ENCODE assay signal across 8 mouse cellular contexts in genomic region chr11:49846401-49847070, GRCm38 (mm10). TPM values are rescaled to one million over a fixed set of nuclear protein-coding genes. Genes with fewer than 3 reads are reported as not detected.
DNase-seq lines count a peak whose midpoint lies in the region; ATAC-seq and TF ChIP-seq lines count a peak whose summit lies in the region.

TSS of gene Mapk9 (plus strand) at chr11:49846751.

- H3K9me3 ChIP-seq in ES-E14 (ENCODE audit: control insufficient read depth, insufficient read depth, low read depth, low read length), result no peaks in the 10 kb centered on the region
- H3K9me3 ChIP-seq in forebrain, embryonic 15.5 days, result no peaks in the 10 kb centered on the region

- H3K27ac ChIP-seq in ES-E14 (ENCODE audit: insufficient read depth, low read depth, low read length, poor library complexity, severe bottlenecking), result no peak within 1 kb of the TSS
- H3K27ac ChIP-seq in forebrain, embryonic 15.5 days (replicated peaks), result peak within 1 kb of the TSS; percentile 84

- H3K27me3 ChIP-seq in forebrain, embryonic 15.5 days, result no peaks in the 10 kb centered on the region

- no peaks in the 10 kb centered on the region for H3K36me3 ChIP-seq in ES-E14 (ENCODE audit: control insufficient read depth, insufficient read depth, low read length, poor library complexity, severe bottlenecking)
- H3K36me3 ChIP-seq in forebrain, embryonic 15.5 days, result peaks cover 9% of the 10 kb centered on the region; the same call in 1 of the 2 replicates

- peak within 1 kb of the TSS; percentile 82 to 90 for H3K4me3 ChIP-seq in ES-E14 (ENCODE audit: insufficient read depth in 1 of 2, low read depth in 1 of 2, low read length in 2 of 2, poor library complexity in 1 of 2, severe bottlenecking in 1 of 2)
- peak within 1 kb of the TSS; percentile 94 for H3K4me3 ChIP-seq in forebrain, embryonic 15.5 days
- H3K4me3 ChIP-seq in lung, adult 2 months (replicated peaks; ENCODE audit: extremely low read depth, low read depth, low read length), result peak within 1 kb of the TSS; percentile 81

- peak within 1 kb of the TSS; percentile 62 for H3K4me2 ChIP-seq in forebrain, embryonic 15.5 days (replicated peaks)

- H3K9ac ChIP-seq in ES-E14 (ENCODE audit: insufficient read depth, low read depth, low read length, poor library complexity, severe bottlenecking), result peak within 1 kb of the TSS; percentile 84
- H3K9ac ChIP-seq in forebrain, embryonic 15.5 days (replicated peaks), result peak within 1 kb of the TSS; percentile 93

- peak; percentile 58 for TF ChIP-seq CTCF in lung, adult 2 months (IDR thresholded peaks at IDR 0.05; ENCODE audit: insufficient read depth, low read length)

- in situ Hi-C loops in ES-E14 (cut with MboI; ENCODE audit: low sequenced_read_pairs in 2 of 2, unreplicated experiment in 2 of 2), result no loop called here

- intact Hi-C loops in heart, postnatal 25 days (cut with DNase I), result loop anchor here (5.0 kb wide), 2 partner anchors 54 to 194 kb away; partner anchors contain the start of gene Gfpt2

- peak; percentile 98 for DNase-seq in ES-E14 (ENCODE audit: low read depth, low spot score)
- DNase-seq in cerebellum, adult 11-12 months, result peak; percentile 97
- DNase-seq in heart, postnatal 25 days (ENCODE audit: low spot score), result peak; percentile 95
- peak; percentile 97 to 99 for DNase-seq in layer of hippocampus, adult 18-20 months (ENCODE audit: low spot score in 2 of 2)
- DNase-seq in lung, adult 2 months, result peak; percentile 97
- DNase-seq in thymus, adult 18-20 months, result peak; percentile 95 to 96

- ATAC-seq in forebrain, embryonic 15.5 days (replicated peaks), result peak; percentile 98
- ATAC-seq in neutrophil, adult 5-6 weeks (ENCODE audit: extremely low read depth, insufficient number of reproducible peaks, low FRiP score, poor library complexity, severe bottlenecking), result peak; percentile 94

- under 1% methylated on average over 44 of the region's 68 CpGs for WGBS in forebrain, embryonic 15.5 days
- WGBS in lung, adult 2 months, result 1% methylated on average over 68 of the region's 68 CpGs

- TF ChIP-seq POLR2A in lung, adult 2 months (IDR thresholded peaks at IDR 0.05; ENCODE audit: borderline replicate concordance, extremely low read depth, low read depth, low read length), result peak; percentile 33; the same call in 1 of the 2 replicates

- peaks cover 5 to 10% of the 10 kb centered on the region in 2 experiments; a peak in 3 of 4 replicates for H3K4me1 ChIP-seq in ES-E14 (ENCODE audit: control insufficient read depth in 2 of 2, insufficient read depth in 2 of 2, low read length in 2 of 2, poor library complexity in 1 of 2)
- peaks cover 24% of the 10 kb centered on the region for H3K4me1 ChIP-seq in forebrain, embryonic 15.5 days
- H3K4me1 ChIP-seq in lung, adult 2 months (ENCODE audit: control insufficient read depth, insufficient read depth, low read length), result peaks cover 16% of the 10 kb centered on the region

TF ChIP-seq in ES-E14, 5 proteins besides CTCF, POLR2A, EP300 and RAD21:
- TF ChIP-seq CHD2 (IDR thresholded peaks at IDR 0.05; ENCODE audit: low read depth, low read length) (0 out of 2 replicates have a peak, but pooled peaks have one; percentile 39), ZC3H11A (IDR thresholded peaks at IDR 0.05; ENCODE audit: borderline replicate concordance, low read depth, low read length) (no peak), ZNF384 (IDR thresholded peaks at IDR 0.05; ENCODE audit: low read depth, low read length) (no peak), HCFC1 (IDR thresholded peaks at IDR 0.05; ENCODE audit: borderline replicate concordance, insufficient read depth, low read length) (0 out of 2 replicates have a peak, but pooled peaks have one; percentile 39), MAFK (IDR thresholded peaks at IDR 0.05; ENCODE audit: insufficient read depth, low read depth, low read length) (no peak)

RNA-seq across cellular contexts. Expression of gene Mapk9, which starts in this region (rescaled TPM):
- 27.8 and 28.1 TPM in 2 replicates for total RNA-seq in ES-E14 (2012; rRNA removed)
- polyA plus RNA-seq in forebrain, embryonic 15.5 days (2015; fragmentation: Nextera tagmentation; extraction: Ambion mirVana), result 46.8 and 47.2 TPM in 2 replicates
- 10 to 100 TPM; 42.5 to 44.2 TPM for total RNA-seq in heart, postnatal 25 days (2021)
- total RNA-seq in layer of hippocampus, adult 18-20 months (2021), result 100 to 1,000 TPM; 151 to 155 TPM
- polyA plus RNA-seq in lung, adult 2 months (2012; rRNA removed), result 18.5 and 22.9 TPM in 2 replicates
- total RNA-seq in neutrophil, adult 5-6 weeks (2017), result 38.6 and 45.2 TPM in 2 replicates
